ENCODE assay signal across 9 mouse cellular contexts in genomic region chr8:83100041-83100440, GRCm38 (mm10).
A peak's percentile ranks its signal among the peaks of the same experiment; 100 is the strongest.
DNase-seq lines count a peak whose midpoint lies in the region; ATAC-seq lines count a peak whose summit lies in the region.
"Had no signal": no experiment of that assay in that cellular context is flagged by ENCODE, and none has a peak within 500 bp of the region (broad histone marks: within the 10 kb centered on the region; RNA-seq: fewer than 3 reads in every experiment).

No protein-coding gene starts in this region.

- DNase-seq in adrenal gland, postnatal 10 days: peak; percentile 51
- DNase-seq in adrenal gland, postnatal 4 days (ENCODE audit: low spot score in 2 of 2): no peak
- peak; percentile 49 for DNase-seq in kidney, postnatal 10 days
- DNase-seq in MN1 (ENCODE audit: low spot score): peak; percentile 49
- peak; percentile 38 for DNase-seq in kidney, postnatal 14 days
- DNase-seq in gastrocnemius, postnatal 36 days: no peak
- no peak for DNase-seq in left cerebral cortex, postnatal 36 days (ENCODE audit: low spot score in 2 of 2)

- H3K9ac ChIP-seq in kidney, embryonic 16.5 days (replicated peaks; ENCODE audit: low read length): no peak overlapping the region

- H3K4me1 ChIP-seq in kidney, embryonic 16.5 days (ENCODE audit: insufficient read depth, low read length): no peaks in the 10 kb centered on the region

- no peak overlapping the region for H3K4me3 ChIP-seq in kidney, embryonic 16.5 days (ENCODE audit: low read length)
- H3K4me3 ChIP-seq: myocyte had no signal

- intact Hi-C loops in gastrocnemius, postnatal 36 days (cut with DNase I): loop anchor here (5.0 to 10.0 kb wide), 3 partner anchors 77 to 245 kb away; partner anchors contain the start of gene Mgat4d
- intact Hi-C loops in left cerebral cortex, postnatal 36 days (cut with DNase I): loop anchor here (5.0 kb wide), 3 partner anchors 152 to 352 kb away; no protein-coding TSS in a partner anchor

- no peaks in the 10 kb centered on the region for H3K36me3 ChIP-seq in kidney, embryonic 16.5 days (ENCODE audit: insufficient read depth, low read length)

- 35% methylated on average over 1 of the region's 1 CpGs for WGBS in kidney, embryonic 16.5 days

- no peak overlapping the region for H3K27ac ChIP-seq in kidney, embryonic 16.5 days (ENCODE audit: low read length)

- ATAC-seq in kidney, embryonic 16.5 days (ENCODE audit: low FRiP score, low TSS enrichment): no peak

- H3K4me2 ChIP-seq in kidney, embryonic 16.5 days (replicated peaks; ENCODE audit: low read depth, low read length): no peak overlapping the region

- H3K27me3 ChIP-seq in kidney, embryonic 16.5 days (ENCODE audit: insufficient read depth, low read length): no peaks in the 10 kb centered on the region

- no peaks in the 10 kb centered on the region for H3K9me3 ChIP-seq in kidney, embryonic 16.5 days (ENCODE audit: low read length)

Comparison
In these comparisons a context has a peak if more than half of its experiments do, and no peak if none do; other contexts are left out.
1. DNase-seq: peak in adrenal gland, postnatal 10 days (single experiment), kidney, postnatal 10 days (single experiment), MN1 (single experiment) and kidney, postnatal 14 days (single experiment); none in adrenal gland, postnatal 4 days (0 of 2), gastrocnemius, postnatal 36 days (0 of 2) and left cerebral cortex, postnatal 36 days (0 of 2).